Mouse (Mus musculus) adrenal gland (tissue): ENCODE measurements around the gene Acacb.

ENCODE experiments used
- intact Hi-C: fragments of 180-260 bp; cut with DNase I; formaldehyde crosslinking; loops from one replicate; pipeline ENCODE4 v1.15.1; 2025

Gene Acacb

DNA sequence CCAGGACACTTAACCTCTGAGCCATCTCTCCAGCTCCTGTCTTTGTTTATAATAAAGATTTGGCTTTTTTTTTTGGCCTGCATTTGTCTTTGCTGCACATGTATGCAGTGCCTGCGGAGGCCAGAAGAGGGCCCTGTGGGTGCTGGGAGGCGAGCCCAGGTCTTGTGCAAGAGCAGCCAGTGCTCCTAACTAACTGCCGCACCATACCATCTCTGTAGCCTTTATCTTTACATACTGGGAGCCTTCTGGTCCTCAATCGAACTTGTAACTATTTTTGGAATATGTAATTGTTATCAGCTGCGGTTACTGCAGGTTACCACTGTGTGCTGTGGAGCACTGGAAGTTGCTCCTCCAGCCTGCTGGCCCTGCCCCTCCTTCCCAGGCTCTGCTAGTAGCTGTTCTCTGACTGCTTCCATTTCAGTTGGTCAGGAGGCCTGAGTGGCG, 12.2 kb upstream of the Acacb start:
- intact Hi-C loops, result no loop called here

DNA sequence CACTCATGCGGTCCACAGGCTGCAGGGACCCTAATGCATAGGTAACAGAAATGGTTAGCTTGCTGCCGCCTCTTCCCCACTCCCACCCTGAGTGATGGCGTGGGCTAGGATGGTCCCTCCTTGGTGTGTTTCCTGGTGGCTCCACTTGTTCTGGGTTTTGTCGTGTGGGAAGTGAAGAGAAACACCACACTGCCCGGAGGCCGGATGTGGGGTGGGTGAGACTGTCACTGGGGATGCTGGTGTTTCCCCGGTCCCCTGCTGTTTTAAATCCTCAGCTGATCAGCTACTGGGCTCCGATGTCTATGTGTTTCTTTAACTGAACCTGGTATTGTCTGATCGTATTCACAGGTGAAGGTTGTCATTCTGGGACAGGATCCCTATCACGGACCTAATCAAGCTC, 10.8 kb upstream of the Acacb start:
- intact Hi-C loops, result no loop called here

DNA sequence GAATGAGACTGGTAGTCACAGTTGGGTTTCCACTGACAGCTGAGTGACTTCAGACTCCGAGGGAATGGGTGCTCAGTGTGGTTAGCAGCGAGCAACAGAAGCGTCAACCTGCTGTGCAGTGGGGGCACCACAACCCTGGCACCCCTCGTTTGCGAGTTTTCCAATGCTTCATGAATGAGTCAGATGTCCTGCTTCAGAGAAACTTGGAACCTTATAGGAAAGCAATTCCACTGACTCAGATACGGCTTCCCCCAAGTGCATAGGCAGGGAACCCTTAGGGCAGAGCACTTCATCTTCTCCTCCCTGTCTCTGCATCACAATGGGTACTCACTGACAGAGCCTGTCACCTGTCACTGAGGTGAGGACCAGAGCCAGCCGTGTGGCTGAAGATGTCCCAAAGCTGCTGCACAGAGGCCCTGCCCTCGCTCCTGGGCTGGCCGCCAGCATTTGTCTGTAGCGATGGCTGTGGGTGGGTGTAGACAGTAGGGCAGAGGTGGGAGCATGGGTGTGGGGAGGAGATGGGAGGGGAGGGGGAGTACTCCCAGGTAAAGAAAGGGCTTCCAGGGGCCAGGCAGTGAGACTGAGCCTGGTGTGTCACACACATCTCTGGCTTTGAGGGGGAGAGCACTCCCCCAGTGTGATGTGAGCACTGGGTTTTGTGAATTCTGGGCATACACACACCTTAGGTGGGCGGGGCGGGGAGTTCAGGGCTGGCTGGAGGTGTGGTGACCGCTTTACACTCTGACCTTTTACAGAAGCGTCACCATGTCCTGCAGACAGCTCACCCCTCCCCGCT, 8.7 kb upstream of the Acacb start:
- intact Hi-C loops, result no loop called here

DNA sequence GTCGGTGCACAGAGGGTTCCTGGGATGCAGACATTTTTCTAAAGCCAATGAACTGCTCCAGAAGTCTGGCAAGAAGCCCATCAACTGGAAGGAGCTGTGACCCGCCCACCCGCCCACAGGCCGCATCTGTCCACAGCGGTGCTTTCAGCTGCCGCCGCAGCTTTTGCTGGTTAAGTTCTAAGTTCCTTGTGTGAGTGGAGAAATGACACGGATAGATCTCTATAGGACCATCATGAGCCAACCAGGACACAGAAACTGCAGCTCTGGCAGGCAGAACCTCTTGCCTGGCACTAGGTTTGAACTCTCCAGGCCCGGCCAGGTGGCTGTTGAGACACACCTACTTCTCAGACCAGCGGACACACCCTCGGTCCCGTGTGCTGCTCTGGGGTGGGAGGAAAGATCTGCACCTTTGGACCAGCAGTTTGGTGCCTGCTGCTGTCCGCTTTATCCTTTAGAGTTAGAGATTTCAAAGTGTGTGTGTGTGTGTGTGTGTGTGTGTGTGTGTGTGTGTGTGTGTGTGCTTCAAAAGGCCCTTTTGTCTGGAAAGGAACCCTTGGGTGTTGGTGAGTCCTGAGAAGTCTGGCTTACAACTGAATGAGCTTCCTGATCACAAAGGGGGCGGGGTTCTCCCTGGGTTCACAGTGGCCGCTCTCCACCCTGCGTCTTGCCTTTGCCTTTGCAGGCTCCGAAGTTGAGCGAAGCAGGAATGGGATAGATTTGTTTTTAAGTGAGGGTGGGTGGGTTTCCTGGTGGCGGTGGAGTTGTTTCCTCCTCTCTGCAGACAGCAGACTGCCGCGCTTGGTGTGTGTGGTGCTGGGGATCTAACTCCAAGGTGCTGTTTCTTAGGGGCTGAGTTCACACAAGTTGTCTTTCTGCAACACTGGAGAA, 7.8 kb upstream of the Acacb start:
- intact Hi-C loops, result no loop called here

DNA sequence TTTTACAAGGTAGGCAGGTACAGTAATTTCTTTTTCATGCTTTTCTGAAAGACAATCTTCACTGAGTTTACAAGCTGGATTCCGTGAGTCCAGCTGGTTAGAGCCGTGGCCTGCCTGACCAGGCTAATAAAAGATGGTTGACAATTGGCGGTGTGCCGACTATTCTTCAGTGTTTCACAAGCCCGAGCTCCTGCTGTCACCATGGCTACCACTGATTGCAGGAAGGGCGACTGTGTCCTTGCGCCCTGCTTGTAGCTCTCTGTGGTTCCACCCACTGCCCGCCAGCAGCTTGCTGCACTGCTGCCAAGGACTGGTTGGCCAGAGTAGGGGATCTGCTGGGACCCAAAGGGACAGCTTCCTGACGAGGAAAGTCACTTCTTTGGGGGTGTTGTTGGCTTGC, 7.2 kb upstream of the Acacb start:
- intact Hi-C loops, result no loop called here

DNA sequence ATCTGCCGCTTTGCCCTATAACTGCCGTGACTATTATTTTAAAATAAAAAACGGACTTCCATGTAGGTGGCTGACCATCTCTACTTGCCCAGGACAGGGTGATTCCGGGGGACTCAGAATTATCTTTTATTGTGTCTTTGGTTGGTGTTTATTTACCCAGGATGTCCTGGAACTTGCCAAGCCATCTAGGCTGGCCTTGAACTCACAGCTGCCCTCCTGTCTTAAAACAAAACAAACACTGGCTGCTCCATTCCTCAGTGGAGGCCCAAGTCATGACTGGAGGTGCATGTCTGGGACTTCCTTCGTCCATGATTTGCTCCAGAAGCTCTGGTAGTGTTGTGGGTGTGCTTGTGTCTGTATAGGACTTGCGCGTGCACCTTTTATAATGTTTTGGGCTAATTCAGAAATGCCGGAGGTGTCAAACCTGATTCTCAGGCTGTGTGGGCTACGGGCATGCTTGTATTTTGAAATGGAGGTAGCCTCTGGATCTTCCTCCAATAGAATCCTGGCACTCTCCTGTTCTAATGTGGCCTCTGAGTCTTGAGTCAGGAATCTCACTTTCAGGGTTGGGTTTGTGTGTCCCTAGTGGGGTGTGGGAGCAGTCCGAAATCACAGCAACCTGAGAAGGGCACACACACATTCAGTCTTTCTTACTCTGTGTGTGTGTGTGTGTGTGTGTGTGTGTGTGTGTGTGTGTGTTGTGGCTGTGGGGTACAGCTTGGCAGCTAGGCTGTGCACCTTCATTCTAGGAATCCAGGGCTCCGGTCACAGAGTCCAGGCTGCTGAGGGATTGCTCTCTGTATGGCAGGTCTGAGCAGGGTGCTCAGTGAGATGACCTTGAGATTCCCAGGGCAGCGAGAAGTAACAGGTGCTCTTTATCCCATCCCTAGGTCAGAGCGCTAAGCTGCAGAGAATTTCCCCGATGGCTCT, 973 bp downstream of the Acacb start:
- intact Hi-C loops, result no loop called here

DNA sequence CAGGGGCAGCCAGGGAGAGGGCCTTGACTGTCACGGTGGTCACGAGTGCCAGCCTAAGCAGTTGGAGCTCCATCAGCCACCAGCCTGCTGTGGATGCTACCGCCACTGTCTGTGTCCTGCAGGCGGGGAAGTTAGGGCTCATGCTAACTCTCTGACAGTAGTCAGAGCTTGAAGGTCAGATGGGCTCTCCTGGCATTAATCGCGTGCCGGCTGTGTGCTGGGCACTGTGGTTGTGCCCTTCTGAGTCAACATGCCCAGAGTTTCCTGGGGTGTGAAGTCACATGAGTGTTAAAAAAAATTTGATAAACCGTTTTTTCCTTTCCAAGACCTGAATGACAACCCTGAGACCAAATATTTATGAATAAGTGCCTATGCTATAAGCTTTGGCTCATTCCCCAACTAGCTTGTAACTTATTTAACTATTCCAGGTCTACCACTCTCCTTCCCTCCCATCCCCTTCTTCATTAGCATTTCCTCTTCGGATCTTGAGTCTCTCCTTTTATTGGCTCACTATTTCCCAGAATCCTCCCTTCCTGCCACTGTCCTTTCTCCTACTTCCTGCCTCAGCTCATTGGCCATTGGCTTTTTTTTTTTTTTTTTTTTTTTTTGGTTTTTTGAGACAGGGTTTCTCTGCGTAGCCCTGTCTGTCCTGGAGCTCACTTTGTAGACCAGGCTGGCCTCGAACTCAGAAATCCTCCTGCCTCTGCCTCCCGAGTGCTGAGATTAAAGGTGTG, 6.2 kb downstream of the Acacb start:
- intact Hi-C loops, result no loop called here

DNA sequence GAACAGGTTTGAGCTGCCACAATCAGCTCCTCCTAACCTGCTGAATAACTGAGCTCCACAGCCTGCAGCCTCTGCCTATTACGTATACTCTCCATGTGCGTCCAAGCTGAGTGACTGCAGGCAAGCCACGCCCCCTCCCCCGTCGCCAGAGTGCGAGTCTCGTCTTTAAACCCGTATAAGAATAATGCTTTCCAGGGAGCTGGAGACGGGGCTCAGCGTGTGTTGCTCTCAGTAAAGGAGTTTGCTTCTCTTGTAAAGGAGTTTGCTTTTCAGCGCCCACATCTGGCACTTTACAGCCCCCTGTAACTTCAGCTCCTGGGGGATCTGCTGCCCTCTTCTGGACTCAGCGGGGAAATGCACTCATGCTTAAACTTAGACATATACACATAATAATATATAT, 7.2 kb downstream of the Acacb start:
- intact Hi-C loops, result no loop called here

DNA sequence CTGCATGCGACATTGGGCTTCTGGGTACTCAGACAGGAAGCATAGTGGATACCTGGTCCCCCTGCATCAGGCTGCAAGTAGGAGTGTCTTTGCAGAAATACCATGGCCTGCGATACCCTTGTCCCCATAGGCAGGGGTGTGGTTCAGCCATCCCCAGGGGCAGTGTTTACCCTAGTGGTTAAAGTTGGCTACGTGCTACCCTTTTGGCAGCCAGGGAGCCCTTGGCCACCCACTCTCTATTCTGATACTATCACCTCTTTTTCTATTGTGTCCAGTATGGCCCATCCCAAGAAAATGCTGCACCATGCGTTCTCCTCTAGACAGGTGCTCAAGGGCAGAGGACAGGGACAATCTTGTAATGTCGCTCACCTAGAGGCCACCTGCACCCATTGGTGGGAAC, 8.4 kb downstream of the Acacb start:
- intact Hi-C loops, result no loop called here

DNA sequence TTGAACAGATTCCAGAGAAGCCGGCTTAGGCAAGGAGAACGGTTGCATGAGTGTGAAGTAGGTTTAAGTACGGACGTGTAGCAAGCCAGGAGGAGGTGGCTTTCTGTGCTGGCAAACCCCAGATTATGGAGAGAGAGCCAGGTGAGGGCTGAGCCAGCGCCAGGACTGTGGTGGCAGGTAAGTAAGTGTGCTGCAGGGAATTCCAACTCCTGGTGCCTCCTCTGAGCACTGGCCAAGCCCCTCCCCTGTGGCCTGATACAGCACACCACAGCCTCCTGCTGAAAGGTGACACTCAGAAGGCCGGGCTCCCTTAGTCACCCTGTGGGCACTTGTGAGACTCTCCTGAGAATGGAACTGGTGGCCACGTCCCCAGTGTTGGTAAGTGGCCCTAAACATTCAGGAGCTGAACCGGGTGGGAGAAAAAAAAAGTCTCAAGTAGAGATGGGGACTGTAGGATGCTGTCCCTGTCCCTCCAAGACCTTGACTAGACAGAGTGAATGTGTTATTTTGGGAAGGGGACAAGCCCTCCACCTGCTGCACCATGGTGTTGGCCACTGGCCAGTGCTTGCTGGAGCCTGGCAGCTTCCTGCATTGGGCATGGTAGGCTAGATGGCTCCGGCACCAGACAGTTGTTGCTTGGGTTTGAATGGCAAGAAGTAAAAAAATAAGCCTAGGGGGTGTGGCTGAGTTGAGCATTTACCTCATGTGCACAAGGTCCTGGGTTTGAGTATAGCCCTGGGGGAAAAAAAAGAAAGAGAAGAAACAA, 9.0 kb downstream of the Acacb start:
- intact Hi-C loops, result no loop called here

DNA sequence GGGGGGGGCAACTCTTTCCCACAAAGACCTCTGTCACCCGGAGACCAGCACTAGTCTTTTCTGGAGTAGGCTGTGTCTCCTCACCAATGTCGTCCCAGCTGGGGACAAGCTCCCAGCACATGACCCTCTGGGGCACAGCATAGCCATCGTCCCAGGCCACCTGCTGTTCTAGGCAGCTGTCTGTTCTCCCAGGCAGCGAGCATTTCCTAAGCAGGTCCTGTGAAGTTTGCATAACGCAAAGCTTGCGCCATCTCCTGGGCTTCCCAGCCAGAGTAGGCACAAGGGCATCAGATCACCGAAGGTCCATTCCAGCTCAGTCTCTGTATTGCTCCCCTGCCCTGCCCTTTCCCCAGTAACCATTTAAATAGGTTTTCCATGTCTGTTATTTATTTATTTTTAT, 10.9 kb downstream of the Acacb start:
- intact Hi-C loops, result no loop called here

DNA sequence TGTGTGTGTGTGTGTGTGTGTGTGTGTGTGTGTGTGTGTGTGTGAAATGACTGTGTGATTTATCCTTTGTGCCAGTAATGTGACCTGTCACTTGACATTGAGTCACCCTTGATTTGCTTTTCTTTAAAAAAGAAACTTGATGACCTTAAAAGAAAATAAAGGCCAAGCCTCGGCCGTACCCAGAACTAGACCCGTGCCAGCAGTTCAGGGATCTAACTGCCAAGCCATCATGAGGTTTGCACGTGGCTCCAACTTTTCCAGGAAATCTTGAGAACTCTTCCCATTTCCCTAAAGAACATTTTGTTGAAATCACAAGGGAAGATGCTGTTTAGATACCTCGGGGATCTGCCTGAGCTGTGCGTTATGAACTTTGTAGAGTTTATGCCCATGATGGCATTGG, 15.1 kb downstream of the Acacb start:
- intact Hi-C loops, result no loop called here

DNA sequence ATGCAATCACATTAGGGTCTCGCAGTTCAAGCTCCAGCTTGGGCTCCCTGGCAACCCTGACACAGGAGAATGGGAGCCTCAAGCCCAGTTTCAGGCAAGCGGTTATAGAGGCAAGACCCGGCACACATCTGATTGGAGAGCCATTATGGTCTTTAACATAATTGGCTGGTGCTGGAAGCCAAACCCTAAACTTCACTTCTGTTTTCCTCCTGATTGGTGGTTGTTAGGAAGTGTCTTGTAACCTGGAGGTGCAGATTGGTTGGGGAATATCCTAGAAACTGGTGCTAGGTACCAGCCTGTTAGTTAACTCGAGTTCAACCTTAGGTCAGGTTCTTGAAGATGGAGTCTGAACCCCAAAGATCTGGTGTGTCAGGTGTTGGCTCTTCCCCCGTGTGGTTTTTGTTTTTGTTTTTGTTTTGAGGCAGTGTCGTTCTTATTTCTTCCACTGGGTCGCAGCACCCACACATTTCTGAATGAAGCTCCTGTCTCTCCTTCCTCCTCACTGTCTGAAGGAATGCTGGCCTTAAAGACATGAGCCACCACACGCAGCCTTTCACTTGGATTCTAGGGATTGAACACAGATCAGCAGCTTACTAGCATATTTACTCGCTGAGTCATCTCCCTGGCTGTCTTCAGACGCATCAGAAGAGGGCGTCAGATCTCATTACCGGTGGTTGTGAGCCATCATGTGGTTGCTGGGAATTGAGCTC, 15.9 kb downstream of the Acacb start:
- intact Hi-C loops, result no loop called here

DNA sequence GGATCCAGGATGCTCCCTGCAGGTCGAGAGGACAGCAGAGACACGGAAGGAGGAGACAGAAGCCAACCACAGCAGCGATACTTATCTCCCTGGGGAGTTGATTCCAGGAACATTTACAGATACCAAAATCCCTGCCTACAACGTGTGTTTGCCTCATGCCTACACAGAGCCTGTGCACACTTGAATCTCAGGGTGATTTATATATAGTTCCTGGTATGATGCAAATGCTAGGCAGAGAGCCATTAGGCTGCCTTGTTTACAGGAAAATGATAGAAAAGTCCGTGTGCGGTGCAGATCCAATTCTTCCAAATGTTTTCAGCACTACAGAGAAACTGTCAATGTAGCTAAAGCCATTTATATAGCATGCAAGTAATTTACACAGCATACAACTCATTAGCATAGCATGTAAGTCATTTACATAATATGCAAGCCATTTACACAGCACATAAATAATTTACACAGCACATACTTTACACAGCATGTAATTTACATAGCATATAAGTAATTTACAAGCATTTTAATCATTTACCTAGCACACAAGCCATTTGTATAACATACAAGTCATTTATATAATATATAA, 16.9 kb downstream of the Acacb start:
- intact Hi-C loops, result no loop called here

DNA sequence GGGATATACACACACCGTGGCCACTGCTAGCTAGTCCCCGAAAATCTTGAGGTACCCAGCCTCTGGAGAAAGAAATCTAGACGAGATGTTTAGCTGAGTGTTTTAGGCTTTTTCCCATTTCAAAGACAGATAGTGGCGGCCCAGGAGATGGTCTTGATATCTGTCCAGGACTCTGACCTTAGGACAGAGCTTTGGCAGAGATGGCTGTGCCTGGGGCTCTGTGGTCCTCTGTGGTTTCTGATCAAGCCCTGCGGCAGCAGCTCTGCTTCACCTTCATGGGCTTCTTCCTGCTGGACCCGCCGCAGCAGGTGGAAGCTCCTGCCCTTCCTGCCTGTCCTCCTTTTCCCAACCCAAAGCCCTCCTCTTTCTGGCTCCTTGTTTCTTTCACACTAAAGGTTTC, 24.0 kb downstream of the Acacb start:
- intact Hi-C loops, result no loop called here

DNA sequence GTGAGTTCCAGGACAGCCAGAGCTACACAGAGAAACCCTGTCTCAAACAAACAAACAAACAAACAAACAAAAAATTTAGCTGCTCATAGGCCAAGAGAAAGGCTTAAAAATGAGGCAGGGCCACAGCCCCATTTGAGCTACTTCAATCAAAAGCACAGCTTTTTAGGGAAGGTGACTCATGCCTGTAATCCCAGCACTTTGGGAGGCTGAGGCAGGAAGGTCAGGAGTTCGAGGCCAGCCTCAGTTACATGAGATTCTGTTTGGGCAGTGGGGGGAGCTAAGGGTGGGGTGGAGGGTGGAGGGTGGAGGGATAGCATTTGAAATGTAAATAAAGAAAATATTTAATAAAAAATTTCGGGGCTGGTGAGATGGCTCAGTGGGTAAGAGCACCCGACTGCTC, 26.6 kb downstream of the Acacb start:
- intact Hi-C loops, result no loop called here

DNA sequence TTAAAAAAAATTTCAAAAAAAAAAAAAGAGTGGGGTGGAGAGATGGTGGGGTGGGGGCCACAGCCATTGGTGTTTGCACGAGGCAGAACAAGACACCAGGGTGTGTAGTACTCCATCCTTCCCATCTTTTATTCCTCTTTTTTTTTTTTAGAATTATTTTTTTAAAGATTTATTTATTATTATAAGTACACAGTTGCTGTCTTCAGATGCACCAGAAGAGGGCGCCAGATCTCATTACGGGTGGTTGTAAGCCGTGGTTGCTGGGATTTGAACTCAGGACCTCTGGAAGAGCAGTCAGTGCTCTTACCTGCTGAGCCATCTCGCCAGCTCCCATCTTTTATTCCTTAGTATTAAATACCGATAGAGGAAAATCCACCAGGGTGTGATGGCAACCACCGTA, 27.1 kb downstream of the Acacb start:
- intact Hi-C loops, result no loop called here

DNA sequence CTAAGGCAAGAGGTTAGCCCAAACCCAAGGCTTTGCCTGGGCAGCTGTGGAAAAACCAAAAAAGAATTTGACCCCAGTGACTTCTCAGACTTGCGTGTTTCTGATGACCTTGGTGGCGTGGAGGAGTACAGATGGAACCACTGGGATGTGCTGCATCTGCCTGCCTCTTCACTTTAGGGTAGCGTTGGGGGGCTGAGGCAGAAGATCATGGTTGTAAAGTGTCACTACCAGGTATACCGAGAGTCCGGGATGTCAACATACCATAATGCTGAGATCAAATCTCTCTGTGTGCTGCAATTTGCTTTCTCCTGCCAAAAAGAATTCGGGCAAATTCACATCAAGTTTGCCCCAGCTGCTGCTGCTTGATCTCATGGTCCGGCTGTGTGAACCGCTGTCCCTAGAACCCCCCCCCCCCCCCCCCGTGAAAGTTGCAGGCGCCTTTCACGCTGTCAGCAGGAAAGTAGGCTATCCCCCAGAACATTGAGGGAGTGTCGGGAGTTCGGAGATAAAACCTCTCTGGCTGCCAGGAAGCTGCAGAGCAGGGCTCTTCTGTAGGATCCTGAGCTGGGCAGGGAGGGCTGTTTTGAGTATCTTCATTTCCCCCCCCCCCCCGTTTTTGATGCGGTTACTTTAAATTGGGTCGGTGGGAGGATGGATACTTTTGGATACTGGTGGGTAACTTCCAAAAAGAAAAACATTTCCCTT, 27.7 kb downstream of the Acacb start:
- intact Hi-C loops, result no loop called here
